Mouse (Mus musculus) ES-E14 (cell line): ENCODE measurements around the gene Ntng1. TPM values are rescaled to one million over a fixed set of nuclear protein-coding genes. Genes with fewer than 3 reads are reported as not detected.

ENCODE experiments used
- DNase-seq: peaks from one replicate; pipeline ENCODE4 v3.0.0-alpha.2; 2013; ENCODE audit warnings: low read depth, low spot score
- H3K27ac ChIP-seq: 2 replicates; pipeline ENCODE4 v1.5.1; 2012; ENCODE audit warnings: low read depth, mild to moderate bottlenecking, low read length, moderate library complexity, mixed read lengths; ENCODE audit not compliant: poor library complexity, insufficient read depth, severe bottlenecking
- H3K36me3 ChIP-seq: 2 replicates; pipeline ENCODE4 v1.6.1; 2012; ENCODE audit warnings: mild to moderate bottlenecking, low read length, moderate library complexity, mixed read lengths; ENCODE audit not compliant: control insufficient read depth, poor library complexity, insufficient read depth, severe bottlenecking
- H3K4me1 ChIP-seq, 2 experiments: fragments of 150-350 bp in 1 of 2; sonication (generic) in 1 of 2; 2 replicates each; pipeline ENCODE4 v1.6.1; 2012; ENCODE audit warnings: low read length in 2 of 2, mild to moderate bottlenecking in 1 of 2, mixed read lengths in 1 of 2; ENCODE audit not compliant: control insufficient read depth in 2 of 2, insufficient read depth in 2 of 2, poor library complexity in 1 of 2
- H3K4me3 ChIP-seq, 2 experiments: fragments of 150-350 bp in 1 of 2; sonication (generic) in 1 of 2; 2 replicates each; pipeline ENCODE4 v1.5.1; 2012; ENCODE audit warnings: low read length in 2 of 2, low read depth in 1 of 2, mild to moderate bottlenecking in 1 of 2, mixed read lengths in 1 of 2; ENCODE audit not compliant: insufficient read depth in 1 of 2, poor library complexity in 1 of 2, severe bottlenecking in 1 of 2
- H3K9ac ChIP-seq: 2 replicates; pipeline ENCODE4 v1.6.1; 2012; ENCODE audit warnings: low read depth, mild to moderate bottlenecking, low read length, mixed read lengths; ENCODE audit not compliant: poor library complexity, insufficient read depth, severe bottlenecking
- H3K9me3 ChIP-seq: fragments of 150-350 bp; sonication (generic); 2 replicates; pipeline ENCODE4 v1.6.1; 2012; ENCODE audit warnings: low read depth, mild to moderate bottlenecking, low read length; ENCODE audit not compliant: control insufficient read depth, insufficient read depth
- CHD2 ChIP-seq: IDR thresholded peaks from 2 replicates; pipeline ENCODE4 v1.6.1; 2014; ENCODE audit warnings: mild to moderate bottlenecking, low read depth, low read length, inconsistent platforms
- HCFC1 ChIP-seq: IDR thresholded peaks from 2 replicates; pipeline ENCODE4 v1.6.1; 2012; ENCODE audit warnings: low read length, inconsistent platforms, borderline replicate concordance; ENCODE audit not compliant: insufficient read depth
- MAFK ChIP-seq: IDR thresholded peaks from 2 replicates; pipeline ENCODE4 v1.6.1; 2014; ENCODE audit warnings: mild to moderate bottlenecking, low read depth, low read length, inconsistent platforms; ENCODE audit not compliant: insufficient read depth
- ZC3H11A ChIP-seq: IDR thresholded peaks from 2 replicates; pipeline ENCODE4 v1.6.1; 2012; ENCODE audit warnings: low read depth, mild to moderate bottlenecking, inconsistent platforms, low read length, borderline replicate concordance
- ZNF384 ChIP-seq: IDR thresholded peaks from 2 replicates; pipeline ENCODE4 v1.6.1; 2012; ENCODE audit warnings: low read depth, low read length, inconsistent platforms
- in situ Hi-C, 2 experiments: fragments of 600-800 bp; cut with MboI; formaldehyde crosslinking; loops; one replicate each; pipeline ENCODE4 v1.15.1; 2025; ENCODE audit warnings: low sequenced_read_pairs in 2 of 2, inconsistent platforms in 1 of 2; ENCODE audit not compliant: unreplicated experiment in 2 of 2
- total RNA-seq: library from RNA; depleted of rRNA; stranded (reverse); fragments of 300-350 nt; gene quantifications from 2 replicates; pipeline ENCODE4 v1.2.3, GENCODE M21; 2012; rRNA removed

Gene Ntng1
- total RNA-seq, 1 experiment, result not detected

DNA sequence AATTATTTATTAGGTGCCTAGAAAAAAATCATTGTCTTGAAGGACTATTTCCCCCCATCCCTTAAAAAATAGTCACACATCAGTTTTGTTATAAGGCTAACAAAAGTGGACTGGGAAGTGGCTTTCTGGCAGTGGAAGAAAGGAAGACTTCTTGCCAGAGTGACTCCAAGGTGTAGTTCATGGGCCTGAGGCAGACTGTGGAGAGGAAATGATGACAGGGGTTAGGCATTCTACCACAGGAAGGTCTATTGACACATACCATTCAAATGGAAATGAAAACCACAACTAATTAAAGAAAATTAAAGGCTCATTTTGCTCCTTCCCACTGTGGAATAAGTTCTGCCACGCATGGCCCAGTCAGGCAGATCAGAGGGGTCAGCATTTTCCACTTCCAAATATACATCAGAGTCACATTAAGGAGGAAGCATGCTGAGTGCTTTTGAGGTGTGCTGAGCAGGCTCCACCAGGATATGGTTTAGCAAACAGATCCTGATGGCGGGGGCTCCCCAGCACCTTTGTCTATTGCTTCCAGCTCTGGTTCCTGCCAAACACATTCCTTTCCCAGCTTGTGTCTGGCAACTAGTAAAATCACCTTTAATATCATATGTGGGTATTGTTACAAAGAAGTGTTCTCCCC lies 403.2 kb downstream of the Ntng1 start:
- Histone ChIP-seq H3K9me3 (no peaks in the 10 kb centered on the region), H3K4me3 (no peak overlapping the region), H3K9ac (no peak overlapping the region), H3K4me1 (no peaks in the 10 kb centered on the region), H3K36me3 (no peaks in the 10 kb centered on the region), H3K27ac (no peak overlapping the region)
- TF ChIP-seq CHD2, result no peak
- no peak for DNase-seq
- in situ Hi-C loops, result no loop called here

DNA sequence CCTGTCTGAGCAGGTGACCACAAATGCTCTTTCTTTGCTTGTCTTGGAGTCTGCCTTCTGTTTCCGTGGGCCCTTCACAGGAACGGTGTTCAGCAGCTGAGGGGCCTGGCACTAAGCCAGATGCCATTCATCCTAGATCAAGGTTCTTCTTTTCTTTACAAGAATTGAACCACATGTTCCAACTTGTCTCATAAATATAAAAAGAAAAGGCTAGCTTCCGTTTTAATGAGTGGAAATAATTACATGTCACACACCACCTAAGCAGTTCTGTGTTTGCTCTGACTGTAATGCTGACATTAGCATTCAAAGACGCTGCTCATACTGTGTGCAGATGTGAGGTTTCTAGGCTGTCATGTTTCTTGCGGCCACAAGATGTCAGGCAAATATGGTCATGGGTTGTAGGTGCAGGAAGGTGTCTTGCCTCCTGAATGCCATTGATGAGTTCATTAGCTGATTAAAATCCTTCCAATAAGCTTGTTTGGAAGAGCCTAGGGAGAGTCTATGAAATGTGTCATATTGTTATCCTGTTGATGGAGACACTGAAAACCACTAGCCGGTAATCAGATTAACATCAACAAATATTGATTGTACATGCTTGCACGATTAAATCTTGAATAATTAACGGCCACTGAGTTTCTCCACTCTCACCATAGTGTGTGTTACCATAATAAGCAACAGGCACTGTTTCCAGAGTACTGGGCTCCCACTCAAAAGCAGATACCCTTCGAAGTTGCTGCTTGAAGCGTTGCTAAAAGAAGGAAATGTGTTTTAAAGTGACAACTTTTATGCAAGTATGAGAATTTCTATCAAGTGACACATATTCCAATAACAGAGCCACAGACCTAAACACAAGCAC lies 411.3 kb downstream of the Ntng1 start:
- in situ Hi-C loops, result no loop called here
- H3K27ac ChIP-seq, result no peak overlapping the region
- no peak overlapping the region for H3K9ac ChIP-seq
- no peaks in the 10 kb centered on the region for H3K36me3 ChIP-seq
- DNase-seq, result no peak
- TF ChIP-seq CHD2, result no peak
- TF ChIP-seq ZC3H11A, result no peak
- TF ChIP-seq MAFK, result no peak
- no peak for TF ChIP-seq ZNF384
- no peak for TF ChIP-seq HCFC1
- H3K4me3 ChIP-seq, result no peak overlapping the region
- H3K9me3 ChIP-seq, result no peaks in the 10 kb centered on the region
- no peaks in the 10 kb centered on the region for H3K4me1 ChIP-seq

DNA sequence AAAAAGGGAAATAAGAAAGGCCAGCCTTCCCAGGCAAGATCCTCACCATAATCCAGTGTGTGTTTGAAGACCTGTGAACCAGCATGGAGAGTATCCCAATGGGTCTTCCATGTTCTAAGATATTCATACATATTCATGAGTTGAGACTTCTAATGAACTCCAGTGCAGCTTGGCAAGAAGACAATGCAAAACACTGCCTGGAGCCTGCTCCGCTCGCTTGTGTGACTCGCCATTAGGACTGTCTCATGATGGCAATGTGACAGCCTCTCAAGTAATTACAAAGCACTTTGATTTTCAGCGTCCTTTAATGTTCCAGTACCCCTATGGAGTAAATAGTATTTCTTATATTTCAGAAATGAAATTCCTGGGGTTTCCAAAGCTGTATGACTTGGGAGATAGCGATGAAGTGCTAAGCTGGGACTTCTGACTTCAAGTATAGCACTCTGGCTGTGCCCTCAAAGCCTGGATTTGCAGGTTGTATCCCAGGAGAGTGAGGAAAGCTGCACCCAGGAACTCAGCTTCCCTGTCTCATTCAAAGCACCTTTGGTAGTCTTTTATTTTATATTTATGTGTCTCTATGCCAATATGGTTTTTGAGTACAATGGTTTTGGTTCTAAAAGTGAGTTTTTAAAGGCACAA lies 412.1 kb downstream of the Ntng1 start:
- no peak overlapping the region for H3K9ac ChIP-seq
- no peaks in the 10 kb centered on the region for H3K4me1 ChIP-seq
- in situ Hi-C loops, result no loop called here
- no peak overlapping the region for H3K27ac ChIP-seq
- H3K36me3 ChIP-seq, result no peaks in the 10 kb centered on the region
- H3K9me3 ChIP-seq, result no peaks in the 10 kb centered on the region
- DNase-seq, result no peak
- no peak overlapping the region for H3K4me3 ChIP-seq
- TF ChIP-seq CHD2, result no peak
- no peak for TF ChIP-seq HCFC1
- TF ChIP-seq MAFK, result no peak
- no peak for TF ChIP-seq ZC3H11A
- TF ChIP-seq ZNF384, result no peak

Other genes with a start within 250 kb of the Ntng1 start
- 16.3 and 19.3 TPM in 2 replicates for gene Prmt6, start 107.0 kb upstream of the Ntng1 start, total RNA-seq